Mouse (Mus musculus): ENCODE results near the gene Dnase2a.

DNA sequence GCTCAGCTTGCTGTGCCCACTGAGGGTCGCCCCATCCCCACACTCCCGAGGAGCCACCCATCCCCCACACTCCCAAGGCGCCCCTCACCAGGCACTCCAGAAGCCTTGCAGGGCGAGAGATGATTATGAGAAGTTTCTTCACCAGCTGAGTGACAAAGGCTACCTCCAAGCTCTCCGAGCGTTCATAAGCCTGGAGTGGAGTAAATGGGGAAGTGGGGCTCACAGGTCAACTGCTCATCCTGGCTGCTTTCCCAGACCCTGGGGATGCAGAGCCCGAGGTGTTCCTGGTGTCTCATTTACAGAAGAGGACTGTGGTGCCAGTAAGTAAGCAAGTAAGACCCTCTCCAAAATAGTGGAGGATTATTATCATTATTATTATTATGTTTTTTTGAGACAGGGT, 17.2 kb downstream of the Dnase2a start:
- TF ChIP-seq CTCF (IDR thresholded peaks at IDR 0.05 in 2 of 3, conservative IDR thresholded peaks at IDR 0.05 in 1 of 3; ENCODE audit: control insufficient read depth in 1 of 3, insufficient read depth in 1 of 3, low read depth in 2 of 3, low read length in 3 of 3, poor library complexity in 1 of 3, severe bottlenecking in 1 of 3) = no peak
- no peak for TF ChIP-seq NRF1 (IDR thresholded peaks at IDR 0.05; ENCODE audit: insufficient read depth, low read depth, low read length, poor library complexity, severe bottlenecking)
- TF ChIP-seq BHLHE40 (IDR thresholded peaks at IDR 0.05; ENCODE audit: borderline replicate concordance, low read depth, low read length) = no peak
- TF ChIP-seq USF2 (IDR thresholded peaks at IDR 0.05; ENCODE audit: borderline replicate concordance in 1 of 2, insufficient read depth in 1 of 2, low read depth in 1 of 2, low read length in 2 of 2) = no peak
- no peak for TF ChIP-seq ZNF384 (IDR thresholded peaks at IDR 0.05; ENCODE audit: low read depth, low read length)
- TF ChIP-seq USF1 (IDR thresholded peaks at IDR 0.05; ENCODE audit: low read depth, low read length) = no peak
